In the genomic region with DNA sequence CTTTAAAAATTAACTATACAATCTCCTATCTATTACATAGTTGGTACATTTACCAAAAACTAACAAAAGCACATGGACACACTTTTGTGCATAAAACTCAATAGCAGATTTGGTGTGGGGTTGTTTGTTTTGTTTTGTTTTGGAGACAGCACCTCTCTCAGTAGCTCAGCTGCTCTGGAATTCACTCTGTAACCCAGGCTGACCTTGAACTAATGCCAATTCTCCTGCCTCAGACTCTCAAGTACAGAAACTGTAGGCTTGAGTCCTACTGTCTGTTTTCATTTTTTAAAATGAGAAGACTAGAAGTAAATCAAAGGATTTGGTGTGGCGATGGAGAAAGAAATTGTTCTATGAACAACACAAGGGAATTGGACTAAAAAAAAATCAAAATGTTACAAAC, we compare ENCODE assay signal across 33 mouse cellular contexts. TPM values are rescaled to one million over a fixed set of nuclear protein-coding genes. Genes with fewer than 3 reads are reported as not detected.
A peak's percentile ranks its signal among the peaks of the same experiment; 100 is the strongest.
DNase-seq lines count a peak whose midpoint lies in the region; ATAC-seq lines count a peak whose summit lies in the region.
"Had no signal": no experiment of that assay in that cellular context is flagged by ENCODE, and none has a peak within 500 bp of the region (broad histone marks: within the 10 kb centered on the region; RNA-seq: fewer than 3 reads in every experiment).

No protein-coding gene starts in this region.

- no peaks in the 10 kb centered on the region for H3K36me3 ChIP-seq in heart, embryonic 12.5 days
- H3K36me3 ChIP-seq: embryonic facial prominence, embryonic 12.5 days; G1E; heart, embryonic 15.5 days; hindbrain, embryonic 10.5 days; hindbrain, embryonic 15.5 days; limb, embryonic 10.5 days; limb, embryonic 15.5 days; liver, embryonic 15.5 days; midbrain, embryonic 12.5 days; neural tube, embryonic 12.5 days had no signal

- no peaks in the 10 kb centered on the region for H3K27me3 ChIP-seq in heart, embryonic 12.5 days (replicated peaks)
- H3K27me3 ChIP-seq: embryonic facial prominence, embryonic 12.5 days; heart, embryonic 15.5 days; hindbrain, embryonic 15.5 days; limb, embryonic 15.5 days; liver, embryonic 15.5 days; midbrain, embryonic 12.5 days; neural tube, embryonic 12.5 days; Patski had no signal

- H3K9me3 ChIP-seq in heart, embryonic 12.5 days (replicated peaks): no peaks in the 10 kb centered on the region; the same call in 1 of the 2 replicates
- H3K9me3 ChIP-seq: embryonic facial prominence, embryonic 12.5 days; G1E; heart, embryonic 15.5 days; hindbrain, embryonic 10.5 days; hindbrain, embryonic 15.5 days; limb, embryonic 10.5 days; limb, embryonic 15.5 days; liver, embryonic 15.5 days; midbrain, embryonic 12.5 days; neural tube, embryonic 12.5 days had no signal

- no peak overlapping the region for H3K4me3 ChIP-seq in heart, embryonic 12.5 days
- H3K4me3 ChIP-seq: embryonic facial prominence, embryonic 12.5 days; heart, embryonic 15.5 days; hindbrain, embryonic 10.5 days; hindbrain, embryonic 15.5 days; limb, embryonic 10.5 days; limb, embryonic 15.5 days; liver, embryonic 15.5 days; megakaryocyte, embryonic 14.5 days; midbrain, embryonic 12.5 days; myocyte; neural tube, embryonic 12.5 days had no signal

- H3K4me1 ChIP-seq in heart, embryonic 12.5 days (replicated peaks): no peaks in the 10 kb centered on the region
- H3K4me1 ChIP-seq: embryonic facial prominence, embryonic 12.5 days; heart, embryonic 15.5 days; hindbrain, embryonic 10.5 days; hindbrain, embryonic 15.5 days; limb, embryonic 10.5 days; limb, embryonic 15.5 days; liver, embryonic 15.5 days; megakaryocyte, embryonic 14.5 days; midbrain, embryonic 12.5 days; neural tube, embryonic 12.5 days had no signal

- H3K9ac ChIP-seq in heart, embryonic 12.5 days: no peak overlapping the region
- H3K9ac ChIP-seq: embryonic facial prominence, embryonic 12.5 days; heart, embryonic 15.5 days; hindbrain, embryonic 15.5 days; limb, embryonic 15.5 days; liver, embryonic 15.5 days; midbrain, embryonic 12.5 days; neural tube, embryonic 12.5 days had no signal

- DNase-seq in adrenal gland, adult 2 months: peak; percentile 43
- no peak for DNase-seq in adrenal gland, adult 18-20 months (ENCODE audit: low spot score in 2 of 2)
- DNase-seq in heart, postnatal 10 days: peak; percentile 46 to 56
- peak; percentile 14 for DNase-seq in lung, postnatal 10 days
- no peak for DNase-seq in lung, postnatal 4 days
- DNase-seq in cerebellum, adult 9-11 months: no peak
- DNase-seq: cerebellum, adult 11 months; cerebellum, adult 9-10 months; embryo, embryonic 11 days; gastrocnemius, postnatal 36 days; kidney, adult 11 months; kidney, postnatal 14 days; layer of hippocampus, adult 9-11 months; right cerebral cortex, postnatal 4 days; thymus, adult 18-20 months; thymus, postnatal 25 days had no signal

- H3K27ac ChIP-seq in heart, embryonic 12.5 days (ENCODE audit: poor library complexity, severe bottlenecking): no peak overlapping the region
- H3K27ac ChIP-seq: embryonic facial prominence, embryonic 12.5 days; heart, embryonic 15.5 days; hindbrain, embryonic 10.5 days; hindbrain, embryonic 15.5 days; limb, embryonic 10.5 days; limb, embryonic 15.5 days; liver, embryonic 15.5 days; midbrain, embryonic 12.5 days; neural tube, embryonic 12.5 days; stomach, postnatal 0 days had no signal

- 85% methylated on average over 1 of the region's 1 CpGs for WGBS in heart, embryonic 12.5 days

- intact Hi-C loops in heart, postnatal 10 days (cut with DNase I): no loop called here

- H3K4me2 ChIP-seq in heart, embryonic 12.5 days: no peak overlapping the region
- H3K4me2 ChIP-seq: embryonic facial prominence, embryonic 12.5 days; heart, embryonic 15.5 days; hindbrain, embryonic 15.5 days; limb, embryonic 15.5 days; liver, embryonic 15.5 days; midbrain, embryonic 12.5 days; neural tube, embryonic 12.5 days had no signal

- ATAC-seq in heart, embryonic 12.5 days (ENCODE audit: insufficient number of reproducible peaks, low FRiP score): no peak
- ATAC-seq: forebrain, embryonic 14.5 days; inflammation-experienced regulatory T-cells, adult 6 months; Patski had no signal

RNA-seq across cellular contexts. Expression of a gene that starts 11.1 kb away (rescaled TPM):
- 1 to 10 TPM; 4.9 to 9.4 TPM for total RNA-seq in adrenal gland, adult 2 months (2021)
- 68.7 and 69.8 TPM in 2 replicates for polyA plus RNA-seq in adrenal gland, adult 2 months (2012; rRNA removed)
- 1 to 10 TPM; 2.2 to 4.6 TPM for total RNA-seq in adrenal gland, adult 18-20 months (2021)
- total RNA-seq in heart, postnatal 10 days (2021): 100 to 1,000 TPM; 225 to 282 TPM
- 73.3 and 73.4 TPM in 2 replicates for polyA plus RNA-seq in heart, embryonic 12.5 days (2016; fragmentation: Nextera tagmentation; extraction: Ambion mirVana)
- polyA plus RNA-seq: G1E had no signal

Comparison
In these comparisons a context has a peak if more than half of its experiments do, and no peak if none do; other contexts are left out.
1. DNase-seq: peak in adrenal gland, adult 2 months (single experiment), heart, postnatal 10 days (2 of 2) and lung, postnatal 10 days (single experiment); none in adrenal gland, adult 18-20 months (0 of 2), lung, postnatal 4 days (0 of 2) and cerebellum, adult 9-11 months (single experiment).
2. RNA of a gene that starts 11.1 kb away (total RNA-seq): 225 to 282 TPM in heart, postnatal 10 days; 4.9 to 9.4 TPM in adrenal gland, adult 2 months and 2.2 to 4.6 TPM in adrenal gland, adult 18-20 months; every median in the first group is over 10 times any median in the second.